Mouse (Mus musculus): Measurements from ENCODE around the gene Prpf6. TPM values are rescaled to one million over a fixed set of nuclear protein-coding genes. Genes with fewer than 3 reads are reported as not detected.

The Prpf6 gene
- polyA plus RNA-seq, 1 experiment from 2014 or later = 70.5 TPM

- ATAC-seq (ENCODE audit: low FRiP score, low read depth) = peak; percentile 80
- H3K4me1 ChIP-seq = peaks cover 17% of the 10 kb centered on the region
- WGBS = under 1% methylated on average over 49 of the region's 49 CpGs
- H3K4me2 ChIP-seq (replicated peaks) = peak overlapping the region; percentile 93
- peaks cover 35% of the 10 kb centered on the region for H3K36me3 ChIP-seq
- peak overlapping the region; percentile 85 for H3K9ac ChIP-seq
- H3K27ac ChIP-seq = peak overlapping the region; percentile 91
- H3K4me3 ChIP-seq = peak overlapping the region; percentile 76
- no peaks in the 10 kb centered on the region for H3K27me3 ChIP-seq
- no peaks in the 10 kb centered on the region for H3K9me3 ChIP-seq
Observed at GRCm38 (mm10) chr2:181581402-181582120, 10.1 kb upstream of the Prpf6 start.

GRCm38 (mm10) chr2:181582358-181582757 lies 9.3 kb upstream of the Prpf6 start:
- Histone ChIP-seq H3K27me3 (no peaks in the 10 kb centered on the region), H3K27ac (no peak overlapping the region), H3K4me3 (peak overlapping the region; percentile 76), H3K4me2 (replicated peaks) (peak overlapping the region; percentile 93), H3K36me3 (peaks cover 43% of the 10 kb centered on the region), H3K9ac (no peak overlapping the region; the same call in 1 of the 2 replicates), H3K4me1 (peaks cover 17% of the 10 kb centered on the region), H3K9me3 (no peaks in the 10 kb centered on the region)
- 83% methylated on average over 2 of the region's 2 CpGs for WGBS
- no peak for ATAC-seq (ENCODE audit: low FRiP score, low read depth)

- no peak overlapping the region for H3K4me2 ChIP-seq (replicated peaks)
- H3K4me1 ChIP-seq = peaks cover 17% of the 10 kb centered on the region
- H3K36me3 ChIP-seq = peaks cover 49% of the 10 kb centered on the region
- no peak for ATAC-seq (ENCODE audit: low FRiP score, low read depth)
- H3K9ac ChIP-seq = no peak overlapping the region
- no peaks in the 10 kb centered on the region for H3K9me3 ChIP-seq
- no peak overlapping the region for H3K4me3 ChIP-seq
- 80% methylated on average over 1 of the region's 1 CpGs for WGBS
- H3K27ac ChIP-seq = no peak overlapping the region
- H3K27me3 ChIP-seq = no peaks in the 10 kb centered on the region
Observed at GRCm38 (mm10) chr2:181582939-181583338, 8.7 kb upstream of the Prpf6 start.

GRCm38 (mm10) chr2:181583460-181584257 lies 8.0 kb upstream of the Prpf6 start:
- Histone ChIP-seq H3K36me3 (peaks cover 56% of the 10 kb centered on the region), H3K9ac (no peak overlapping the region), H3K4me2 (replicated peaks) (no peak overlapping the region), H3K9me3 (no peaks in the 10 kb centered on the region), H3K27me3 (no peaks in the 10 kb centered on the region), H3K4me1 (peaks cover 17% of the 10 kb centered on the region), H3K27ac (no peak overlapping the region), H3K4me3 (no peak overlapping the region)
- WGBS = 81% methylated on average over 3 of the region's 3 CpGs
- no peak for ATAC-seq (ENCODE audit: low FRiP score, low read depth)

GRCm38 (mm10) chr2:181584411-181584942 lies 7.2 kb upstream of the Prpf6 start, which contains the start of gene Uckl1:
TSS of gene Uckl1 (minus strand) at chr2:181584892.
- Histone ChIP-seq H3K4me1 (peaks cover 17% of the 10 kb centered on the region), H3K9ac (no peak within 1 kb of the TSS), H3K9me3 (no peaks in the 10 kb centered on the region), H3K4me2 (replicated peaks) (no peak within 1 kb of the TSS), H3K27ac (no peak within 1 kb of the TSS), H3K27me3 (no peaks in the 10 kb centered on the region), H3K4me3 (no peak within 1 kb of the TSS), H3K36me3 (peaks cover 64% of the 10 kb centered on the region)
- no peak for ATAC-seq (ENCODE audit: low FRiP score, low read depth)
- WGBS = 79% methylated on average over 4 of the region's 4 CpGs

GRCm38 (mm10) chr2:181585506-181585905 lies 6.2 kb upstream of the Prpf6 start:
- H3K27ac ChIP-seq = no peak overlapping the region
- H3K4me1 ChIP-seq = peaks cover 11% of the 10 kb centered on the region
- no peak for ATAC-seq (ENCODE audit: low FRiP score, low read depth)
- H3K36me3 ChIP-seq = peaks cover 75% of the 10 kb centered on the region
- H3K4me3 ChIP-seq = no peak overlapping the region
- H3K9ac ChIP-seq = no peak overlapping the region
- no peaks in the 10 kb centered on the region for H3K27me3 ChIP-seq
- 94% methylated on average over 5 of the region's 5 CpGs for WGBS
- no peaks in the 10 kb centered on the region for H3K9me3 ChIP-seq
- H3K4me2 ChIP-seq (replicated peaks) = no peak overlapping the region

- H3K27me3 ChIP-seq = no peaks in the 10 kb centered on the region
- WGBS = 94% methylated on average over 3 of the region's 3 CpGs
- H3K4me1 ChIP-seq = peaks cover 13% of the 10 kb centered on the region
- no peak overlapping the region for H3K27ac ChIP-seq
- H3K36me3 ChIP-seq = peaks cover 78% of the 10 kb centered on the region
- H3K9me3 ChIP-seq = no peaks in the 10 kb centered on the region
- no peak overlapping the region for H3K9ac ChIP-seq
- no peak overlapping the region for H3K4me2 ChIP-seq (replicated peaks)
- no peak overlapping the region for H3K4me3 ChIP-seq
- ATAC-seq (ENCODE audit: low FRiP score, low read depth) = no peak
Observed at GRCm38 (mm10) chr2:181586124-181586523, 5.5 kb upstream of the Prpf6 start.

- WGBS = 73% methylated on average over 6 of the region's 6 CpGs
- H3K4me2 ChIP-seq (replicated peaks) = no peak overlapping the region
Observed at GRCm38 (mm10) chr2:181587796-181588195, 3.9 kb upstream of the Prpf6 start.

GRCm38 (mm10) chr2:181588229-181588780 lies 3.4 kb upstream of the Prpf6 start:
- no peak overlapping the region for H3K4me2 ChIP-seq (replicated peaks)
- no peak overlapping the region for H3K27ac ChIP-seq
- H3K9me3 ChIP-seq = no peaks in the 10 kb centered on the region
- H3K27me3 ChIP-seq = no peaks in the 10 kb centered on the region
- peaks cover 75% of the 10 kb centered on the region for H3K36me3 ChIP-seq
- no peak for ATAC-seq (ENCODE audit: low FRiP score, low read depth)
- H3K9ac ChIP-seq = no peak overlapping the region
- WGBS = 90% methylated on average over 11 of the region's 11 CpGs
- H3K4me3 ChIP-seq = no peak overlapping the region
- H3K4me1 ChIP-seq = peaks cover 19% of the 10 kb centered on the region

More at GRCm38 (mm10) chr2:181587796-181588195, 3.9 kb upstream of the Prpf6 start:
- H3K4me3 ChIP-seq = no peak overlapping the region
- H3K4me1 ChIP-seq = peaks cover 14% of the 10 kb centered on the region
- peaks cover 78% of the 10 kb centered on the region for H3K36me3 ChIP-seq
- no peaks in the 10 kb centered on the region for H3K27me3 ChIP-seq
- no peak overlapping the region for H3K9ac ChIP-seq
- ATAC-seq (ENCODE audit: low FRiP score, low read depth) = no peak
- H3K9me3 ChIP-seq = no peaks in the 10 kb centered on the region
- H3K27ac ChIP-seq = no peak overlapping the region

GRCm38 (mm10) chr2:181589011-181589731 lies 2.5 kb upstream of the Prpf6 start:
- H3K9ac ChIP-seq = no peak overlapping the region
- WGBS = 94% methylated on average over 10 of the region's 10 CpGs
- H3K9me3 ChIP-seq = no peaks in the 10 kb centered on the region

GRCm38 (mm10) chr2:181589732-181590105 lies 1.9 kb upstream of the Prpf6 start:
- no peaks in the 10 kb centered on the region for H3K9me3 ChIP-seq
- no peak overlapping the region for H3K27ac ChIP-seq
- 94% methylated on average over 9 of the region's 9 CpGs for WGBS
- peaks cover 62% of the 10 kb centered on the region for H3K36me3 ChIP-seq
- peaks cover 19% of the 10 kb centered on the region for H3K4me1 ChIP-seq
- H3K4me2 ChIP-seq (replicated peaks) = no peak overlapping the region
- H3K4me3 ChIP-seq = no peak overlapping the region
- H3K9ac ChIP-seq = no peak overlapping the region
- H3K27me3 ChIP-seq = no peaks in the 10 kb centered on the region
- no peak for ATAC-seq (ENCODE audit: low FRiP score, low read depth)

More at GRCm38 (mm10) chr2:181589011-181589731, 2.5 kb upstream of the Prpf6 start:
- H3K4me1 ChIP-seq = peaks cover 19% of the 10 kb centered on the region
- H3K27me3 ChIP-seq = no peaks in the 10 kb centered on the region
- no peak for ATAC-seq (ENCODE audit: low FRiP score, low read depth)
- peaks cover 67% of the 10 kb centered on the region for H3K36me3 ChIP-seq
- H3K4me3 ChIP-seq = no peak overlapping the region
- no peak overlapping the region for H3K4me2 ChIP-seq (replicated peaks)
- no peak overlapping the region for H3K27ac ChIP-seq

Measured in limb, embryonic 13.5 days (tissue).